Mouse (Mus musculus) activated CD4-positive, CD25-positive, alpha-beta regulatory T cell (primary cell): ENCODE results near the gene Ccdc146. TPM values are rescaled to one million over a fixed set of nuclear protein-coding genes. Genes with fewer than 3 reads are reported as not detected.

Experiments used
- polyA plus RNA-seq, 2 experiments: library from polyadenylated mRNA; unstranded; fragments of 100-300 nt; shearing (Covaris generic); gene quantifications; one replicate each; pipeline ENCODE4 v1.2.1; 2017

Ccdc146 gene
- polyA plus RNA-seq, result under 1 TPM; 0.14 to 0.49 TPM

GRCm38 (mm10) chr5:21424614-21425602 lies at the start of gene Ccdc146, which contains the start of gene Fam185a:
Gene Ccdc146, minus strand, starts transcription at chr5:21424677.
Gene Fam185a, plus strand, starts transcription at chr5:21424958.

DNA sequence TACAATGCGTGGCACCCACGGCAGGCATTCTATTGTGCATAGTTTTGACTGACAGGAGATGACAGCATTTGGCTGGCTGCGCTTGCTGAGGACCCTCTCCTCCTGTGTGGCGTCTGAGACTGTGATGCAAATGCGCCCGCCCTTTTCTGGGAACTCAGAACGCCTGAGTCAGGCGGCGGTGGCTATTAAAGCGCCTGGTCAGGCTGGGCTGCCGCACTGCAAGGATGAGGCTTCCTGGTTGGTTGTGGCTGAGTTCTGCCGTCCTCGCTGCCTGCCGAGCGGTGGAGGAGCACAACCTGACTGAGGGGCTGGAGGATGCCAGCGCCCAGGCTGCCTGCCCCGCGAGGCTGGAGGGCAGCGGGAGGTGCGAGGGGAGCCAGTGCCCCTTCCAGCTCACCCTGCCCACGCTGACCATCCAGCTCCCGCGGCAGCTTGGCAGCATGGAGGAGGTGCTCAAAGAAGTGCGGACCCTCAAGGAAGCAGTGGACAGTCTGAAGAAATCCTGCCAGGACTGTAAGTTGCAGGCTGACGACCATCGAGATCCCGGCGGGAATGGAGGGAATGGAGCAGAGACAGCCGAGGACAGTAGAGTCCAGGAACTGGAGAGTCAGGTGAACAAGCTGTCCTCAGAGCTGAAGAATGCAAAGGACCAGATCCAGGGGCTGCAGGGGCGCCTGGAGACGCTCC lies 51.8 kb downstream of the Ccdc146 start, which contains the start of gene Fgl2:
Gene Fgl2, plus strand, starts transcription at position 150 of the 687 bp plus-strand sequence.

Other genes with a start within 250 kb of the Ccdc146 start
- gene Gsap, start 238.4 kb downstream of the Ccdc146 start, polyA plus RNA-seq, result 10 to 100 TPM; 30.3 to 32.0 TPM
- gene Fgl2, start 52.0 kb downstream of the Ccdc146 start, polyA plus RNA-seq, result 100 to 1,000 TPM in 1 of 2 experiments, 10 to 100 TPM in 1; 48.2 to 197 TPM
- 1 to 10 TPM; 8.2 to 9.7 TPM for gene Fam185a, start 281 bp upstream of the Ccdc146 start, polyA plus RNA-seq
- under 1 TPM in 1 of 2 experiments, not detected in 1; 0.18 TPM for gene Lrrc17, start 118.9 kb upstream of the Ccdc146 start, polyA plus RNA-seq
- under 1 TPM; 0.06 to 0.23 TPM for gene Fbxl13, start 221.0 kb upstream of the Ccdc146 start, polyA plus RNA-seq
- gene Armc10, start 221.1 kb upstream of the Ccdc146 start, polyA plus RNA-seq, result 10 to 100 TPM; 30.1 to 40.4 TPM